ENCODE assay signal across 8 mouse cellular contexts in genomic region chr11:96553091-96553490, GRCm38 (mm10).
DNase-seq lines count a peak whose midpoint lies in the region; ATAC-seq and TF ChIP-seq lines count a peak whose summit lies in the region.

No protein-coding gene starts in this region.

- CTCF ChIA-PET in Patski (lab: Charles Lee), result interaction anchor here (1.0 to 2.1 kb wide), 12 partner anchors 9 to 274 kb away, joined by 3 to 14 read pairs (median 4); partner anchors contain the start of genes Hoxb5 and Hoxb8

- no peak for DNase-seq in gastrocnemius, adult 2 months
- DNase-seq in gastrocnemius, postnatal 4 days (ENCODE audit: low spot score in 2 of 2), result no peak
- no peak for DNase-seq in Patski (ENCODE audit: low read depth, low spot score)
- peak; percentile 85 for DNase-seq in hindbrain, postnatal 0 days (ENCODE audit: low spot score)
- peak; percentile 38 for DNase-seq in limb, embryonic 10.5 days (ENCODE audit: low spot score)
- peak; percentile 56 for DNase-seq in neural tube, embryonic 11.5 days (ENCODE audit: low spot score)
- DNase-seq in testis, postnatal 14 days (ENCODE audit: low spot score), result no peak

- in situ Hi-C loops in Patski (cut with MboI; ENCODE audit: low pct_unique_long_range_greater_than_20kb), result loop anchor here (5.0 kb wide), 1 partner anchor 251 kb away; the partner anchor contains the start of gene Hoxb5

- 0 out of 2 replicates have a peak overlapping the region, but pooled peaks have one; percentile 9 for H3K9ac ChIP-seq in hindbrain, postnatal 0 days (replicated peaks; ENCODE audit: low read length)
- H3K9ac ChIP-seq in neural tube, embryonic 11.5 days (ENCODE audit: low read length), result peak overlapping the region; percentile 12; the same call in 1 of the 2 replicates

- H3K4me3 ChIP-seq in gastrocnemius, adult 2 months, result no peak overlapping the region
- H3K4me3 ChIP-seq in hindbrain, postnatal 0 days (ENCODE audit: low read length), result peak overlapping the region; percentile 22
- no peak overlapping the region for H3K4me3 ChIP-seq in limb, embryonic 10.5 days
- peak overlapping the region; percentile 6; the same call in 1 of the 2 replicates for H3K4me3 ChIP-seq in neural tube, embryonic 11.5 days (ENCODE audit: low read depth, low read length)

- 14% methylated on average over 15 of the region's 15 CpGs for WGBS in hindbrain, postnatal 0 days
- 16% methylated on average over 15 of the region's 15 CpGs for WGBS in limb, embryonic 10.5 days
- 12% methylated on average over 15 of the region's 15 CpGs for WGBS in neural tube, embryonic 11.5 days

- ATAC-seq in Patski, result no peak
- peak; percentile 67; the same call in 1 of the 2 replicates for ATAC-seq in erythroblast, adult 5-6 weeks (replicated peaks; ENCODE audit: low FRiP score, poor library complexity, severe bottlenecking)
- no peak for ATAC-seq in hindbrain, postnatal 0 days
- ATAC-seq in neural tube, embryonic 11.5 days (ENCODE audit: insufficient read depth, low FRiP score, low TSS enrichment), result no peak

- no peaks in the 10 kb centered on the region for H3K27me3 ChIP-seq in Patski
- 0 out of 2 replicates have a peak, but pooled peaks cover 3% of the 10 kb centered on the region for H3K27me3 ChIP-seq in hindbrain, postnatal 0 days (ENCODE audit: insufficient read depth, low read length)
- peaks cover 54% of the 10 kb centered on the region for H3K27me3 ChIP-seq in limb, embryonic 10.5 days (ENCODE audit: low read depth, poor library complexity, severe bottlenecking)
- no peaks in the 10 kb centered on the region for H3K27me3 ChIP-seq in neural tube, embryonic 11.5 days (ENCODE audit: control insufficient read depth, insufficient read depth, low read length)

- POLR2A ChIA-PET in Patski (lab: Charles Lee), result interaction anchor here (0.5 to 1.6 kb wide), 7 partner anchors 10 to 275 kb away, joined by 3 to 4 read pairs (median 3); partner anchors contain the start of gene Hoxb5

- H3K36me3 ChIP-seq in hindbrain, postnatal 0 days (ENCODE audit: insufficient read depth, low read length), result no peaks in the 10 kb centered on the region
- H3K36me3 ChIP-seq in limb, embryonic 10.5 days, result no peaks in the 10 kb centered on the region
- H3K36me3 ChIP-seq in neural tube, embryonic 11.5 days (ENCODE audit: control insufficient read depth, insufficient read depth, low read length), result no peaks in the 10 kb centered on the region

- no peak overlapping the region for H3K27ac ChIP-seq in gastrocnemius, adult 2 months
- no peak overlapping the region for H3K27ac ChIP-seq in hindbrain, postnatal 0 days
- H3K27ac ChIP-seq in limb, embryonic 10.5 days, result no peak overlapping the region
- no peak overlapping the region for H3K27ac ChIP-seq in neural tube, embryonic 11.5 days (ENCODE audit: low read depth, low read length)

- no peaks in the 10 kb centered on the region for H3K9me3 ChIP-seq in hindbrain, postnatal 0 days (ENCODE audit: low read length)
- no peaks in the 10 kb centered on the region for H3K9me3 ChIP-seq in limb, embryonic 10.5 days (replicated peaks)
- H3K9me3 ChIP-seq in neural tube, embryonic 11.5 days (ENCODE audit: control insufficient read depth, low read length), result no peaks in the 10 kb centered on the region

- intact Hi-C loops in gastrocnemius, adult 2 months (cut with DNase I), result loop anchor here (1.0 to 10.0 kb wide), 3 partner anchors 122 to 309 kb away; no protein-coding TSS in a partner anchor

- TF ChIP-seq CTCF in gastrocnemius, adult 2 months (IDR thresholded peaks at IDR 0.05), result peak; percentile 71
- peak; percentile 68 for TF ChIP-seq CTCF in Patski (IDR thresholded peaks at IDR 0.05)
- peak; percentile 78 for TF ChIP-seq CTCF in hindbrain, postnatal 0 days (IDR thresholded peaks at IDR 0.05; ENCODE audit: low read depth)

- peak overlapping the region; percentile 49 for H3K4me2 ChIP-seq in hindbrain, postnatal 0 days (ENCODE audit: low read depth, low read length)
- H3K4me2 ChIP-seq in neural tube, embryonic 11.5 days (ENCODE audit: low read depth), result peak overlapping the region; percentile 29

- H3K4me1 ChIP-seq in hindbrain, postnatal 0 days (ENCODE audit: insufficient read depth, low read length), result no peaks in the 10 kb centered on the region
- H3K4me1 ChIP-seq in limb, embryonic 10.5 days, result no peaks in the 10 kb centered on the region
- H3K4me1 ChIP-seq in neural tube, embryonic 11.5 days (ENCODE audit: control insufficient read depth, insufficient read depth, low read length), result peaks cover 13% of the 10 kb centered on the region

Comparison
In these comparisons a context has a peak if more than half of its experiments do, and no peak if none do; other contexts are left out.
1. DNase-seq: peak in hindbrain, postnatal 0 days (single experiment), limb, embryonic 10.5 days (single experiment) and neural tube, embryonic 11.5 days (single experiment); none in gastrocnemius, adult 2 months (single experiment), gastrocnemius, postnatal 4 days (0 of 2), Patski (single experiment) and testis, postnatal 14 days (single experiment).
2. H3K4me3 ChIP-seq: peak in hindbrain, postnatal 0 days (single experiment) and neural tube, embryonic 11.5 days (single experiment); none in gastrocnemius, adult 2 months (single experiment) and limb, embryonic 10.5 days (single experiment).
3. Peak in every context shown above with its lines, with median percentiles within 50 percentile points of each other: CTCF ChIP-seq.